Mouse (Mus musculus): ENCODE results near the gene Prcd. TPM values are rescaled to one million over a fixed set of nuclear protein-coding genes. Genes with fewer than 3 reads are reported as not detected.

The Prcd gene
- not detected for polyA plus RNA-seq (2014; fragmentation: Illumina TruSeq; extraction: RNeasy Lipid Tissue Mini Kit (QIAGEN cat#74804); ENCODE audit: low read depth, low replicate concordance)

DNA sequence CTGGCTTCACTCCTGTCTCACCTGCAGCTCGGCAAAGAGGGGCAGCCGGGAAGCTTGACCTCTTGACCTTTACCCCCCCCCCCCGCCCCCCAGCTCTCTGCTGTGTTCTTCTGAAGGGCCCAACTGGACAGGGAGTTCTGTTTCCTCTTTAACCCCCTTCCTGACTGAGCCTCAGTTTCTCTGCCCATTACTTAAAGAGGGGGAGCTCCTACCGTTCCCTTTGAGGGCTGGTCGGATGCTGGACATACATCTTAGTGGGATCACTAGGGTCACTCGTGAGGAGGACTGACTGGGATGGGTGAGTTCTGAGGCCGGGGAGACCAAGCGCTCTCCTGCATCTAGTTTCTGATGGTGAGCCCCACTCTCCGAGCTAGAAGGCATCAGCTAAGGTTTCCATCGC, at the start of gene Prcd:
Gene Prcd, plus strand, starts transcription at position 301 of the 400 bp plus-strand sequence.

DNA sequence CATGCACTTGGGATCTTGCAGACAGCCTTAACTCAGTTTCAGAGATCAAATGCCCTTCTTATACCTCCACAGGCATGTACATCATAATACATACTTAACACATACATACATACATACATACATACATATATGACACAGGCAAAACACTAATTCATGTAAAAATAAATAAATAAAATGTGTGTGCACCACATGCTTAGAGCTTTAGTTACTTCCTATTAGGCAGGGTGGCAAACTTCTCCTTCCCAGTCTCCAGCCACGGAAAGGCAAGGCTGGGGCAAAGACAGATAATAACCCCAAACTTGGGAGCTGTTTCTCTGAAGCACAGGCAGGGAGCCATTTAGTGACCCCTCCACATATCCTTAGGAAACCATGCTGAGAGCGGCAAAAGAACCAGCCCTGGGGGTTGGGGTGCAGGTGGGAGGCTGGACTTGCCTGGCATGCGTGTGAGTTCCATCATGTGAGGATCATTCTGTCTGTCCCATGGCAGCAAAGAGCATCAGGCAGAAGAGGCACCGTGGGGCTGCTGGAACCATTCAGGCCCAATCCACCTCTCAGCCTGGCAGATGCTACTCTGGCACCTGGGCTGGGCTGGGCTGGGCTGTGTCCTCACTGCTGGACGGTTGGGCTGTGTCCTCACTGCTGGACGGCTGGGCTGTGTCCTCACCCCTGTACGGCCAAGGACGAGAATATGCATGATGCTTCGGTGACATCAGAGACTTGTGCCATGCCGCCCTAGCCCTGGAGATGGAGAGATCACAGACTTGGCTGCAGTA, 26.8 kb upstream of the Prcd start, which contains the start of gene Rhbdf2:
Gene Rhbdf2, minus strand, starts transcription at position 721 of the 773 bp plus-strand sequence.

GRCm38 (mm10) chr11:116654255-116654821, 1.0 kb downstream of the Prcd start, which contains the start of gene Cygb:
Gene Cygb (minus strand): TSS chr11:116654313.

Other genes with a start within 250 kb of the Prcd start
- gene Rnf157, start 240.5 kb upstream of the Prcd start, polyA plus RNA-seq (2014; fragmentation: Illumina TruSeq; extraction: RNeasy Lipid Tissue Mini Kit (QIAGEN cat#74804); ENCODE audit: low read depth, low replicate concordance), result 0.36 TPM
- gene Ubald2, start 219.4 kb upstream of the Prcd start, polyA plus RNA-seq (2014; fragmentation: Illumina TruSeq; extraction: RNeasy Lipid Tissue Mini Kit (QIAGEN cat#74804); ENCODE audit: low read depth, low replicate concordance), result 2.3 TPM
- not detected for gene Qrich2, start 187.3 kb upstream of the Prcd start, polyA plus RNA-seq (2014; fragmentation: Illumina TruSeq; extraction: RNeasy Lipid Tissue Mini Kit (QIAGEN cat#74804); ENCODE audit: low read depth, low replicate concordance)
- 17.9 TPM for gene Prpsap1, start 159.3 kb upstream of the Prcd start, polyA plus RNA-seq (2014; fragmentation: Illumina TruSeq; extraction: RNeasy Lipid Tissue Mini Kit (QIAGEN cat#74804); ENCODE audit: low read depth, low replicate concordance)
- 0.77 TPM for gene Sphk1, start 122.6 kb upstream of the Prcd start, polyA plus RNA-seq (2014; fragmentation: Illumina TruSeq; extraction: RNeasy Lipid Tissue Mini Kit (QIAGEN cat#74804); ENCODE audit: low read depth, low replicate concordance)
- 1.1 TPM for gene Ube2o, start 72.1 kb upstream of the Prcd start, polyA plus RNA-seq (2014; fragmentation: Illumina TruSeq; extraction: RNeasy Lipid Tissue Mini Kit (QIAGEN cat#74804); ENCODE audit: low read depth, low replicate concordance)
- not detected for gene Aanat, start 67.1 kb upstream of the Prcd start, polyA plus RNA-seq (2014; fragmentation: Illumina TruSeq; extraction: RNeasy Lipid Tissue Mini Kit (QIAGEN cat#74804); ENCODE audit: low read depth, low replicate concordance)
- 0.20 TPM for gene Rhbdf2, start 26.5 kb upstream of the Prcd start, polyA plus RNA-seq (2014; fragmentation: Illumina TruSeq; extraction: RNeasy Lipid Tissue Mini Kit (QIAGEN cat#74804); ENCODE audit: low read depth, low replicate concordance)
- 0.24 TPM for gene Cygb, start 779 bp downstream of the Prcd start, polyA plus RNA-seq (2014; fragmentation: Illumina TruSeq; extraction: RNeasy Lipid Tissue Mini Kit (QIAGEN cat#74804); ENCODE audit: low read depth, low replicate concordance)
- gene St6galnac1, start 122.0 kb downstream of the Prcd start, polyA plus RNA-seq (2014; fragmentation: Illumina TruSeq; extraction: RNeasy Lipid Tissue Mini Kit (QIAGEN cat#74804); ENCODE audit: low read depth, low replicate concordance), result not detected
- gene Mxra7, start 174.5 kb downstream of the Prcd start, polyA plus RNA-seq (2014; fragmentation: Illumina TruSeq; extraction: RNeasy Lipid Tissue Mini Kit (QIAGEN cat#74804); ENCODE audit: low read depth, low replicate concordance), result 6.0 TPM
- gene Mettl23, start 189.7 kb downstream of the Prcd start, polyA plus RNA-seq (2014; fragmentation: Illumina TruSeq; extraction: RNeasy Lipid Tissue Mini Kit (QIAGEN cat#74804); ENCODE audit: low read depth, low replicate concordance), result 60.9 TPM
- 8.4 TPM for gene Jmjd6, start 189.9 kb downstream of the Prcd start, polyA plus RNA-seq (2014; fragmentation: Illumina TruSeq; extraction: RNeasy Lipid Tissue Mini Kit (QIAGEN cat#74804); ENCODE audit: low read depth, low replicate concordance)
- gene Mfsd11, start 198.9 kb downstream of the Prcd start, polyA plus RNA-seq (2014; fragmentation: Illumina TruSeq; extraction: RNeasy Lipid Tissue Mini Kit (QIAGEN cat#74804); ENCODE audit: low read depth, low replicate concordance), result 31.9 TPM
- 336 TPM for gene Srsf2, start 199.6 kb downstream of the Prcd start, polyA plus RNA-seq (2014; fragmentation: Illumina TruSeq; extraction: RNeasy Lipid Tissue Mini Kit (QIAGEN cat#74804); ENCODE audit: low read depth, low replicate concordance)

All from kidney, adult 10 weeks (tissue).